Mouse (Mus musculus) bone marrow macrophage, adult 2 months (primary cell): ENCODE measurements at regions not wholly inside any gene's neighbourhood (a gene's known extent, or its start where the extent isn't known, plus 50 kb on each side); places are given as distances from the start of the nearest gene placed in this dataset.
A peak's percentile ranks its signal among the peaks of the same experiment; 100 is the strongest.

Source experiments
- CTCF ChIP-seq: IDR thresholded peaks from 2 replicates; pipeline ENCODE4 v1.5.1; 2012; ENCODE audit warnings: low read depth, mild to moderate bottlenecking, low read length, moderate library complexity
- POLR2A ChIP-seq: IDR thresholded peaks from 2 replicates; pipeline ENCODE4 v1.6.1; 2012; ENCODE audit warnings: mild to moderate bottlenecking, low read depth, low read length, borderline replicate concordance

- peak; percentile 86 for TF ChIP-seq CTCF
- no peak for TF ChIP-seq POLR2A
Measured at GRCm38 (mm10) chr16:5467587-5467986, 211.8 kb upstream of the Eef2kmt start.
